Mouse (Mus musculus) stomach, postnatal 0 days (tissue): ENCODE measurements around the gene Nell2. TPM values are rescaled to one million over a fixed set of nuclear protein-coding genes. Genes with fewer than 3 reads are reported as not detected.

ENCODE experiments used
- ATAC-seq: fragments of 200-750 bp; cut with Nextera tagmentation; 2 replicates; pipeline ENCODE4 v1.8.0; 2017; ENCODE audit not compliant: low FRiP score, low TSS enrichment
- DNase-seq: peaks from one replicate; pipeline ENCODE4 v3.0.0-alpha.2; 2016; ENCODE audit warnings: low spot score
- H3K27ac ChIP-seq: fragments of 300-500 bp; sonication (generic); replicated peaks from 2 replicates; pipeline ENCODE4 v1.5.1; 2014; ENCODE audit warnings: mild to moderate bottlenecking, control low read depth
- H3K27me3 ChIP-seq: fragments of 300-500 bp; sonication (generic); 2 replicates; pipeline ENCODE4 v1.6.1; 2014; ENCODE audit warnings: low read length; ENCODE audit not compliant: control insufficient read depth, insufficient read depth
- H3K36me3 ChIP-seq: fragments of 300-500 bp; sonication (generic); 2 replicates; pipeline ENCODE4 v1.6.1; 2014; ENCODE audit warnings: low read length, mixed read lengths; ENCODE audit not compliant: control insufficient read depth, insufficient read depth
- H3K4me1 ChIP-seq: fragments of 300-500 bp; sonication (generic); replicated peaks from 2 replicates; pipeline ENCODE4 v1.6.1; 2014; ENCODE audit warnings: antibody characterized with exemption; ENCODE audit not compliant: control insufficient read depth, insufficient read depth
- H3K4me2 ChIP-seq: fragments of 300-500 bp; sonication (generic); replicated peaks from 2 replicates; pipeline ENCODE4 v1.6.1; 2014; ENCODE audit warnings: low read depth, mild to moderate bottlenecking, control low read depth, moderate library complexity
- H3K4me3 ChIP-seq: fragments of 300-500 bp; sonication (generic); 2 replicates; pipeline ENCODE4 v1.5.1; 2014; ENCODE audit warnings: low read depth, low read length, control low read depth
- H3K9ac ChIP-seq: fragments of 300-500 bp; sonication (generic); 2 replicates; pipeline ENCODE4 v1.6.1; 2014; ENCODE audit warnings: mild to moderate bottlenecking, low read length, control low read depth, mixed read lengths
- H3K9me3 ChIP-seq: fragments of 300-500 bp; sonication (generic); 2 replicates; pipeline ENCODE4 v1.6.1; 2016; ENCODE audit warnings: low read length; ENCODE audit not compliant: control insufficient read depth
- CTCF ChIP-seq: IDR thresholded peaks from 2 replicates; pipeline ENCODE4 v1.5.1; 2016; ENCODE audit warnings: antibody characterized with exemption, low read depth, mild to moderate bottlenecking, moderate library complexity
- EP300 ChIP-seq: optimal IDR thresholded peaks from 2 replicates; pipeline ENCODE3; 2016; ENCODE audit warnings: antibody characterized with exemption
- WGBS: fragments of 180-500 bp; shearing (Covaris S2); extraction: QIAGEN DNeasy Blood & Tissue Kit; methylation state at CpG from one replicate; pipeline ENCODE4 v1.1.7; 2014; 5-methylcytosine and 5-hydroxymethylcytosine counted together
- polyA plus RNA-seq: library from polyadenylated mRNA; unstranded; fragments of >200 nt; fragmentation: Nextera tagmentation; extraction: Ambion mirVana; gene quantifications from 2 replicates; pipeline ENCODE4 v1.2.1, GENCODE M21; 2015

Gene Nell2
- polyA plus RNA-seq, 1 experiment from 2014 or later: 5.8 TPM

GRCm38 (mm10) chr15:95135926-95136609, 392.3 kb downstream of the Nell2 start:
- DNase-seq (no peak), ATAC-seq (no peak)
- WGBS: 90% methylated on average over 17 of the region's 17 CpGs
- no peaks in the 10 kb centered on the region for H3K4me1 ChIP-seq
- no peaks in the 10 kb centered on the region for H3K9me3 ChIP-seq
- H3K27ac ChIP-seq: no peak overlapping the region
- H3K9ac ChIP-seq: no peak overlapping the region
- H3K4me2 ChIP-seq: no peak overlapping the region
- no peaks in the 10 kb centered on the region for H3K36me3 ChIP-seq
- no peak overlapping the region for H3K4me3 ChIP-seq
- no peaks in the 10 kb centered on the region for H3K27me3 ChIP-seq
- TF ChIP-seq CTCF: no peak
- no peak for TF ChIP-seq EP300

- WGBS: 85% methylated on average over 4 of the region's 4 CpGs
- Histone ChIP-seq H3K4me2 (no peak overlapping the region), H3K27ac (no peak overlapping the region), H3K36me3 (no peaks in the 10 kb centered on the region), H3K4me3 (no peak overlapping the region), H3K9ac (no peak overlapping the region), H3K9me3 (no peaks in the 10 kb centered on the region), H3K4me1 (no peaks in the 10 kb centered on the region), H3K27me3 (no peaks in the 10 kb centered on the region)
- DNase-seq (no peak), ATAC-seq (no peak)
- TF ChIP-seq CTCF (no peak), EP300 (no peak)
Measured at GRCm38 (mm10) chr15:95131401-95131800, 397.0 kb downstream of the Nell2 start.

- Histone ChIP-seq H3K4me2 (no peak overlapping the region), H3K27ac (no peak overlapping the region), H3K9me3 (no peaks in the 10 kb centered on the region), H3K4me1 (no peaks in the 10 kb centered on the region), H3K27me3 (no peaks in the 10 kb centered on the region), H3K9ac (no peak overlapping the region), H3K4me3 (no peak overlapping the region), H3K36me3 (no peaks in the 10 kb centered on the region)
- no peak for TF ChIP-seq CTCF
- TF ChIP-seq EP300: no peak
- WGBS: 92% methylated on average over 4 of the region's 4 CpGs
- ATAC-seq: no peak
- no peak for DNase-seq
Measured at GRCm38 (mm10) chr15:95108626-95109025, 419.7 kb downstream of the Nell2 start.

GRCm38 (mm10) chr15:95107246-95107809, 421.0 kb downstream of the Nell2 start:
- Histone ChIP-seq H3K9me3 (no peaks in the 10 kb centered on the region), H3K36me3 (no peaks in the 10 kb centered on the region), H3K4me3 (no peak overlapping the region), H3K27ac (no peak overlapping the region), H3K4me1 (no peaks in the 10 kb centered on the region), H3K27me3 (no peaks in the 10 kb centered on the region), H3K4me2 (no peak overlapping the region), H3K9ac (no peak overlapping the region)
- DNase-seq (no peak), ATAC-seq (no peak)
- WGBS: 67% methylated on average over 8 of the region's 8 CpGs
- TF ChIP-seq CTCF (no peak), EP300 (no peak)

GRCm38 (mm10) chr15:95101522-95101921, 426.8 kb downstream of the Nell2 start:
- ATAC-seq (no peak), DNase-seq (no peak)
- TF ChIP-seq EP300 (no peak), CTCF (no peak)
- H3K9ac ChIP-seq: no peak overlapping the region
- H3K27ac ChIP-seq: no peak overlapping the region
- no peak overlapping the region for H3K4me3 ChIP-seq
- H3K9me3 ChIP-seq: no peaks in the 10 kb centered on the region
- no peaks in the 10 kb centered on the region for H3K36me3 ChIP-seq
- H3K4me2 ChIP-seq: no peak overlapping the region
- H3K4me1 ChIP-seq: no peaks in the 10 kb centered on the region
- H3K27me3 ChIP-seq: no peaks in the 10 kb centered on the region

GRCm38 (mm10) chr15:95100133-95100532, 428.2 kb downstream of the Nell2 start:
- Histone ChIP-seq H3K27me3 (no peaks in the 10 kb centered on the region), H3K4me3 (no peak overlapping the region), H3K9me3 (no peaks in the 10 kb centered on the region), H3K4me1 (no peaks in the 10 kb centered on the region), H3K27ac (no peak overlapping the region), H3K9ac (no peak overlapping the region), H3K36me3 (no peaks in the 10 kb centered on the region), H3K4me2 (no peak overlapping the region)
- DNase-seq (no peak), ATAC-seq (no peak)
- no peak for TF ChIP-seq CTCF
- no peak for TF ChIP-seq EP300
- WGBS: 89% methylated on average over 7 of the region's 7 CpGs
